Mouse (Mus musculus) ES-E14 (cell line): Measurements from ENCODE around the gene Acss1. TPM values are rescaled to one million over a fixed set of nuclear protein-coding genes. Genes with fewer than 3 reads are reported as not detected.

Experiments
- DNase-seq: peaks from one replicate; pipeline ENCODE4 v3.0.0-alpha.2; 2013; ENCODE audit warnings: low read depth, low spot score
- H3K27ac ChIP-seq: 2 replicates; pipeline ENCODE4 v1.5.1; 2012; ENCODE audit warnings: low read depth, mild to moderate bottlenecking, low read length, moderate library complexity, mixed read lengths; ENCODE audit not compliant: poor library complexity, insufficient read depth, severe bottlenecking
- H3K36me3 ChIP-seq: 2 replicates; pipeline ENCODE4 v1.6.1; 2012; ENCODE audit warnings: mild to moderate bottlenecking, low read length, moderate library complexity, mixed read lengths; ENCODE audit not compliant: control insufficient read depth, poor library complexity, insufficient read depth, severe bottlenecking
- H3K4me1 ChIP-seq, 2 experiments: fragments of 150-350 bp in 1 of 2; sonication (generic) in 1 of 2; 2 replicates each; pipeline ENCODE4 v1.6.1; 2012; ENCODE audit warnings: low read length in 2 of 2, mild to moderate bottlenecking in 1 of 2, mixed read lengths in 1 of 2; ENCODE audit not compliant: control insufficient read depth in 2 of 2, insufficient read depth in 2 of 2, poor library complexity in 1 of 2
- H3K4me3 ChIP-seq, 2 experiments: fragments of 150-350 bp in 1 of 2; sonication (generic) in 1 of 2; 2 replicates each; pipeline ENCODE4 v1.5.1; 2012; ENCODE audit warnings: low read length in 2 of 2, low read depth in 1 of 2, mild to moderate bottlenecking in 1 of 2, mixed read lengths in 1 of 2; ENCODE audit not compliant: insufficient read depth in 1 of 2, poor library complexity in 1 of 2, severe bottlenecking in 1 of 2
- H3K9ac ChIP-seq: 2 replicates; pipeline ENCODE4 v1.6.1; 2012; ENCODE audit warnings: low read depth, mild to moderate bottlenecking, low read length, mixed read lengths; ENCODE audit not compliant: poor library complexity, insufficient read depth, severe bottlenecking
- H3K9me3 ChIP-seq: fragments of 150-350 bp; sonication (generic); 2 replicates; pipeline ENCODE4 v1.6.1; 2012; ENCODE audit warnings: low read depth, mild to moderate bottlenecking, low read length; ENCODE audit not compliant: control insufficient read depth, insufficient read depth
- CHD2 ChIP-seq: IDR thresholded peaks from 2 replicates; pipeline ENCODE4 v1.6.1; 2014; ENCODE audit warnings: mild to moderate bottlenecking, low read depth, low read length, inconsistent platforms
- HCFC1 ChIP-seq: IDR thresholded peaks from 2 replicates; pipeline ENCODE4 v1.6.1; 2012; ENCODE audit warnings: low read length, inconsistent platforms, borderline replicate concordance; ENCODE audit not compliant: insufficient read depth
- MAFK ChIP-seq: IDR thresholded peaks from 2 replicates; pipeline ENCODE4 v1.6.1; 2014; ENCODE audit warnings: mild to moderate bottlenecking, low read depth, low read length, inconsistent platforms; ENCODE audit not compliant: insufficient read depth
- ZC3H11A ChIP-seq: IDR thresholded peaks from 2 replicates; pipeline ENCODE4 v1.6.1; 2012; ENCODE audit warnings: low read depth, mild to moderate bottlenecking, inconsistent platforms, low read length, borderline replicate concordance
- ZNF384 ChIP-seq: IDR thresholded peaks from 2 replicates; pipeline ENCODE4 v1.6.1; 2012; ENCODE audit warnings: low read depth, low read length, inconsistent platforms
- in situ Hi-C, 2 experiments: fragments of 600-800 bp; cut with MboI; formaldehyde crosslinking; loops; one replicate each; pipeline ENCODE4 v1.15.1; 2025; ENCODE audit warnings: low sequenced_read_pairs in 2 of 2, inconsistent platforms in 1 of 2; ENCODE audit not compliant: unreplicated experiment in 2 of 2
- total RNA-seq: library from RNA; depleted of rRNA; stranded (reverse); fragments of 300-350 nt; gene quantifications from 2 replicates; pipeline ENCODE4 v1.2.3, GENCODE M21; 2012; rRNA removed

Gene Acss1
- 3.2 and 4.0 TPM in 2 replicates for total RNA-seq

DNA sequence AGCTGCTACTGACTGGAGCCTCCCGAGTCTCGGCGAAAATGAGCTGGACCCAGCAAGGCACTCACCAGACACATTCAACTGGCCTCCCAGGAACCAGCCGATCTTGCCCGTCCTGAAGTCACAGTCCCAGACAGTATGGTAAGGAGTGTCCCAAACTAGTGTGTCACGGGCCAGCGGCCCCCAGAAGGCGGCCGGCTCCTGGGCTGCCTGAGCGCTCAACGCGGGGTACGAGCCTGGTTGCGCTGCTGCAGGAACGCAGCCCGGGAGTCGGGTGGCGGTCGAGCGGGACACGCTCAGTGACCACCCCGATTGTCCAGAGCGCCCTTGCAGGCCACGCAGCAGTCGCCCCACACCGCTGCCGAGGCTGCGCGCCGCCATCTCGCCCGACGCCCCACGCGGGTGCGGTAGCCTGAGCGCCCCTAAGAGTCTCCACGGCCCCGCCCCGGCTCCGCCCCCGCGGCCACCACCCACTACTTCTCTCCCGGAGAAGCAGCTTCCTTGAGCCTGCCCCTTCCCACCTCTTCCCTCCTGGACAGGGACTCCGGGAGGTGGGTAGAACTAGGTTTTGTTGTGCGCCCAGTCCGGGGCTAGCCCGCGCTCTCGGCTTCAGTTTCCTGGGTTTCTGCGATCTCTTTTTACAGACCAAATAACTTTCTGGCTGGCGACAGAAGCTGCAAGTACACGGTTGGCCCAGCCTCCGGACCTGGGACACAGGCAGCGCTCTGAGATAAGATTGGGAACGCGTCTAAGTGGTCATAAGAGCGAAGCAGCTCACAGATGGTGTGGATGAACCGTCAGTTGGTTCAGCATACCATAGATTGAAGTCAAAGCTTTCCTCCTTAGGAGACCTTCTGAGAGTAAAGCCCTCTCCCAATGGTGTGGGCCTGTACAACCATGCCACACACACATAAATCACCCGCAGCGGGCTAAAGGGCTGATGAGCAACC lies at the start of gene Acss1:
TSS of gene Acss1 (minus strand) at position 681 of the 947 bp plus-strand sequence.
- in situ Hi-C loops = no loop called here
- TF ChIP-seq CHD2 (no peak), ZC3H11A (no peak)
- H3K36me3 ChIP-seq = no peaks in the 10 kb centered on the region
- no peaks in the 10 kb centered on the region for H3K9me3 ChIP-seq
- H3K4me1 ChIP-seq = peaks cover 4 to 12% of the 10 kb centered on the region in 2 experiments; a peak in 1 of 4 replicates
- DNase-seq = no peak
- H3K27ac ChIP-seq = no peak within 1 kb of the TSS
- peak within 1 kb of the TSS; percentile 48; the same call in 1 of the 2 replicates for H3K9ac ChIP-seq
- H3K4me3 ChIP-seq = peak within 1 kb of the TSS; percentile 81 to 82

DNA sequence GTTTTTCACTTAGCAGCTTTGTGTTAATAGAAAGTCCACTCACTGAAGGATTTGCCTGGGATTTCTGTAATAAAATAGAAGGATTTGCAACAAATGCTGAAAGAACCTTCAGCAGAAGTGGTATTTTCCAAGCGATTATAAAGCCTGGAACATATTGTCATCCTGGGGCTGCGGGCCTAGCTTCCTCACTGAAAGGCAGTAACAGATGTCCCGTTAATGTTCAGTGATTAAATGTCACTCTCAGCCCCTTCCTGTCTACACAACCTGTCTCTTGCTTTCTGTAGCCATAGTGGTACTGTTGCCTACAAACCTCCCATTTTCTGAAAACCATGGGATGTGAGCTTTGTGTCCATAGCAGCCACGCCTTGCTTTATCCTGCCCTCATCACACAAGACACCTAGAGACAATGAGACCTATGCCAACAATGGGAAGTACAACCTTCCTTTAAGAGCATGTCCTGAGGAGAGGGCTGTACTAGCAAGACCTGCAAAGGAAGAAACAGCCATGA lies 43.9 kb upstream of the Acss1 start:
- TF ChIP-seq MAFK (no peak), ZNF384 (no peak), CHD2 (no peak), ZC3H11A (no peak), HCFC1 (no peak)
- Histone ChIP-seq H3K27ac (no peak overlapping the region), H3K9me3 (no peaks in the 10 kb centered on the region), H3K4me1 (no peaks in the 10 kb centered on the region), H3K4me3 (no peak overlapping the region), H3K36me3 (no peaks in the 10 kb centered on the region), H3K9ac (no peak overlapping the region)
- DNase-seq = no peak
- in situ Hi-C loops = no loop called here

DNA sequence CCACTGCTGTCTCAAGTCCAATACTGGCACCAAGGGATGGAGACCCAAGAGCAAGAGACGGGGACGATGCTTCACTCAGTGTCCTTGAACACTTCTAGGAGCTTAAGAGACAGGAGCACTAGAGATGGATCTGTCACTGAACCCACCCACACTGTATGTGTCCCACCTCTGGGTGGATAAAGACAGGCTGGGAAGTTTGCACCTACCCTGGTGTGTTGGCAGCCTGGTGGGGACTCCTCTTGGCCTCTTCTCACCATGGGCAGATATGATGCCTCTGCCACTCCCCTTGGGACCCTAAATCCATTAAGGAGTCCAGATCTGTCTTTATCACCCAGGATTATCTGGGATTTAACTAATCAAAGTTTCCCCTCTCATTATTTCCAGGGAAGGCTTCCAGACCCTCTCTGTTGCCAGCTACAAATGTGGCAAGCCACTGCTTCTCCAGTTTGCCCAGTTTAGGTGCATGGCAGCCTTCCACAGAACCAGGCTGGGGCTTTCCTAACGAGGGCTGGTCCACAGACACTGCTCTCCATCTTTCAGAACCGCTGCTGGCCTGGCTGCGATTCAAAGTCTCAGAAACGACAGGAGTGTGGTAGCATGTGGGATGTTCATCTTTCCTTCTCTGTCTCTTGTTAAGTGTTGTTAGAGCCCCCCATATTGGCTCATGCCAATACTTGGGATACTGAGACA lies 23.3 kb upstream of the Acss1 start:
- Histone ChIP-seq H3K27ac (no peak overlapping the region), H3K4me1 (no peaks in the 10 kb centered on the region), H3K9ac (no peak overlapping the region), H3K9me3 (no peaks in the 10 kb centered on the region), H3K36me3 (no peaks in the 10 kb centered on the region), H3K4me3 (no peak overlapping the region)
- in situ Hi-C loops = no loop called here
- DNase-seq = no peak
- TF ChIP-seq HCFC1 = no peak
- TF ChIP-seq ZC3H11A = no peak
- TF ChIP-seq ZNF384 = no peak
- TF ChIP-seq MAFK = no peak
- no peak for TF ChIP-seq CHD2

DNA sequence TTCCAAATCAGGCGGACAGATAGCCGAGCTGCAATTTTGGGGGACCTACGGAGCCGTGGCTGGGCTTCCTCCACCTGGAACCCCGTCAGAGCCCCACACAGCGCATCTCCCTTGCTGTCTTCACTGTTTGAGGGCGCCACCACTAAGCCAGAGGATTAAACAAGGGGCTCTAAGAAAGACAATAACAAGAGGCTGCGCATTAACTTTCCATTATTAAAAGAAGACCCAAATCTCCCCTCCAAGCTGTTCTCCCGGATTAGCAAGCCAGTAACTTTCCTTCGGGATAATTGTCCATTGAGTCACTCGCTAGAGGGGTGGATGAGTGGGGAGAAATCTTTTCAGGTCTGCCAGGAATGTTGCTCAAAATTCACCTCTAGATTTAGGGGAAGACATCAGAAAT lies 21.9 kb upstream of the Acss1 start:
- Histone ChIP-seq H3K27ac (no peak overlapping the region), H3K9me3 (no peaks in the 10 kb centered on the region), H3K9ac (no peak overlapping the region), H3K36me3 (no peaks in the 10 kb centered on the region), H3K4me1 (no peaks in the 10 kb centered on the region), H3K4me3 (no peak overlapping the region)
- TF ChIP-seq ZC3H11A (no peak), ZNF384 (no peak), HCFC1 (no peak), CHD2 (no peak), MAFK (no peak)
- in situ Hi-C loops = no loop called here
- DNase-seq = no peak
